Mouse (Mus musculus): Measurements from ENCODE around the gene Actr8. TPM values are rescaled to one million over a fixed set of nuclear protein-coding genes. Genes with fewer than 3 reads are reported as not detected.

Gene Actr8
- total and polyA plus RNA-seq, 3 experiments, result 14.5 to 39.9 (median 36.8) TPM

DNA sequence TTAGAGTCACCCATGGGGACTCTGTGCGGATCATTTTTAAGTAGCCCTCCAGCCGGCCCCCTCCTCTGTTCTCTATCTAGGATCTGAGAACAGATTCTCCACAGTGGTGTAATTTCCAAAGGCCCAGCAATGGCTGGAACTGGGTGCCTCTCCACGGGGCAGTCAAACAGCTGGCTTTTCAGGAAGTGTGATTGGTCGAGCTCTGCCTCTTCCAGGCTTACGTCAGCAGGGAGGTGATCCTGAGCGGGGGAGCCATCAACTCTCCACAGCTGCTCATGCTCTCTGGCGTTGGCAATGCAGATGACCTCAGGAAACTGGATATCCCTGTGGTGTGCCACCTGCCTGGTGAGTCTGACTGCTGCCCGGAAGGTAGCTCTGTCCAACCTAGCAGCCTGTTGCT lies 55.3 kb downstream of the Actr8 start:
- DNase-seq, result no peak
- WGBS, result 64% methylated on average over 8 of the region's 8 CpGs
- Histone ChIP-seq H3K4me1 (ENCODE audit: control insufficient read depth, insufficient read depth, low read length) (no peaks in the 10 kb centered on the region), H3K79me2 (replicated peaks; ENCODE audit: control insufficient read depth, insufficient read depth, low read length) (no peaks in the 10 kb centered on the region), H3K27ac (no peak overlapping the region), H3K4me3 (no peak overlapping the region), H3K36me3 (ENCODE audit: control insufficient read depth, insufficient read depth, low read length) (no peaks in the 10 kb centered on the region), H3K27me3 (ENCODE audit: control insufficient read depth, insufficient read depth, low read length) (no peaks in the 10 kb centered on the region), H3K9ac (ENCODE audit: low read depth, low read length) (no peak overlapping the region)
- no peak for TF ChIP-seq CTCF (IDR thresholded peaks at IDR 0.05)
- TF ChIP-seq EP300 (IDR thresholded peaks at IDR 0.05; ENCODE audit: insufficient read depth, low read depth, low read length), result no peak
- no peak for TF ChIP-seq POLR2A (IDR thresholded peaks at IDR 0.05; ENCODE audit: insufficient read depth, low read depth, low read length)
- intact Hi-C loops (cut with DNase I), result no loop called here

DNA sequence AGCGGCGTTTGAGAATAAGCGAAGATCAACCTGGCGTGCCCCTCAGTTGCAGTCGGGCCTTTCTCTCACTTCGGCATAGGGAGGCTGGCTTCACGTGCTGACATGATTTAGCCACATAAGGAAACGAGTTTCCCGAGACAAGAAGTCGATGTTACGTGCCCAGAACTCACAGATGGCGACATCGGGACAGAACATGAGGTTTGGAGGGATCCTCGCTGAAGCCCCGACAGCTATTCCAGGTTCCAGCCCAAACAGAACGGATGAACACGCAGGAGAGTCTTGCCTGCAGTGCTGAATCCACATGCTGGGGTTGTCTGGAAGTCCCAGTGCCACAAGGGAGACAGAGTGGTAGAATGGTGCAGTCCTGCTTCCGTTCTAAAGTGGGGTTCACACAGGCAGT lies 60.3 kb downstream of the Actr8 start:
- no peak for DNase-seq
- TF ChIP-seq POLR2A (IDR thresholded peaks at IDR 0.05; ENCODE audit: insufficient read depth, low read depth, low read length) (no peak), CTCF (IDR thresholded peaks at IDR 0.05) (no peak), EP300 (IDR thresholded peaks at IDR 0.05; ENCODE audit: insufficient read depth, low read depth, low read length) (no peak)
- intact Hi-C loops (cut with DNase I), result no loop called here
- H3K27ac ChIP-seq, result no peak overlapping the region
- 89% methylated on average over 18 of the region's 18 CpGs for WGBS
- H3K27me3 ChIP-seq (ENCODE audit: control insufficient read depth, insufficient read depth, low read length), result no peaks in the 10 kb centered on the region
- H3K4me1 ChIP-seq (ENCODE audit: control insufficient read depth, insufficient read depth, low read length), result no peaks in the 10 kb centered on the region
- H3K4me3 ChIP-seq, result no peak overlapping the region
- no peaks in the 10 kb centered on the region for H3K36me3 ChIP-seq (ENCODE audit: control insufficient read depth, insufficient read depth, low read length)
- no peaks in the 10 kb centered on the region for H3K79me2 ChIP-seq (replicated peaks; ENCODE audit: control insufficient read depth, insufficient read depth, low read length)
- H3K9ac ChIP-seq (ENCODE audit: low read depth, low read length), result no peak overlapping the region

DNA sequence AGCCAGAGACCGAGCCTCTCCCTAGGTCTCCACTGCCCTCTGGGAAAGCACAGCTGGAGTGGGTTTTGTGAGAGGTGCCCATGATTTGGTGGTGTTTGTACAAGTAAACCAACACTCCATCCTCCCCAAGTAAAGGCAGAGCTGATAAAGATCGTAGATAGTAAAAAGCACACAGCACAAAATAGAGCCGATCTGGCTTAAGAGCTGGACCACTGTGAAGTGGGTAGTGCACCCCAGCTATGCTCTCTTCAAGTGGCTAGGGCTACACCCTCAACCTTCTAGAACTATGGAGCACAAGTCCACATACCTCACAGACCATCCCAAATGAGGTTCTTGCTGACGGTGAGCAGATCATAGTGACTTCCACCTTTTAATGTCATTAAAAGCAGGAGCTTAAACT lies 61.3 kb downstream of the Actr8 start:
- H3K9ac ChIP-seq (ENCODE audit: low read depth, low read length), result no peak overlapping the region
- no peak for DNase-seq
- intact Hi-C loops (cut with DNase I), result no loop called here
- no peak overlapping the region for H3K4me3 ChIP-seq
- H3K79me2 ChIP-seq (replicated peaks; ENCODE audit: control insufficient read depth, insufficient read depth, low read length), result no peaks in the 10 kb centered on the region
- 81% methylated on average over 4 of the region's 4 CpGs for WGBS
- no peaks in the 10 kb centered on the region for H3K27me3 ChIP-seq (ENCODE audit: control insufficient read depth, insufficient read depth, low read length)
- H3K36me3 ChIP-seq (ENCODE audit: control insufficient read depth, insufficient read depth, low read length), result no peaks in the 10 kb centered on the region
- TF ChIP-seq POLR2A (IDR thresholded peaks at IDR 0.05; ENCODE audit: insufficient read depth, low read depth, low read length) (no peak), CTCF (IDR thresholded peaks at IDR 0.05) (no peak), EP300 (IDR thresholded peaks at IDR 0.05; ENCODE audit: insufficient read depth, low read depth, low read length) (no peak)
- H3K4me1 ChIP-seq (ENCODE audit: control insufficient read depth, insufficient read depth, low read length), result peaks cover 2% of the 10 kb centered on the region; the same call in 1 of the 2 replicates
- H3K27ac ChIP-seq, result no peak overlapping the region

DNA sequence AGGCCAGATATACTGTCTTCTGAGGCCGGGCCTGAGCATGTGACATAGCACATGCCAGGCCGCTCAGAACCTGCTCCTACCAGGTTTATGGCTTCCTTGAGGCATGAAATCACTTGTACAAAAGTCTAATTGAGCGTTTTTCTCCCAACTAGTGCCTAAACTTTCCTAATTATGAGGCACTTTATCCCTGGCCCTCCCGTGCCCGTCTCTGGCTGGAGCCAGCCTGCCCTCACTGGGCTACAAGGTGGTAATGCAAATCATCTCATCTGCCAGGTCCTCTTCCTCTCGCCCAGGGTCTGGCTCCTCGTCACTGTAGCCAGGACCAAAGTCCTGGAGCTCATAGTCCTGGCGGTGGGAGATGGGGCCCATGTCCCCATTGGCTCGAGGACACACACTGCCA lies 63.7 kb downstream of the Actr8 start:
- H3K79me2 ChIP-seq (replicated peaks; ENCODE audit: control insufficient read depth, insufficient read depth, low read length), result no peaks in the 10 kb centered on the region

DNA sequence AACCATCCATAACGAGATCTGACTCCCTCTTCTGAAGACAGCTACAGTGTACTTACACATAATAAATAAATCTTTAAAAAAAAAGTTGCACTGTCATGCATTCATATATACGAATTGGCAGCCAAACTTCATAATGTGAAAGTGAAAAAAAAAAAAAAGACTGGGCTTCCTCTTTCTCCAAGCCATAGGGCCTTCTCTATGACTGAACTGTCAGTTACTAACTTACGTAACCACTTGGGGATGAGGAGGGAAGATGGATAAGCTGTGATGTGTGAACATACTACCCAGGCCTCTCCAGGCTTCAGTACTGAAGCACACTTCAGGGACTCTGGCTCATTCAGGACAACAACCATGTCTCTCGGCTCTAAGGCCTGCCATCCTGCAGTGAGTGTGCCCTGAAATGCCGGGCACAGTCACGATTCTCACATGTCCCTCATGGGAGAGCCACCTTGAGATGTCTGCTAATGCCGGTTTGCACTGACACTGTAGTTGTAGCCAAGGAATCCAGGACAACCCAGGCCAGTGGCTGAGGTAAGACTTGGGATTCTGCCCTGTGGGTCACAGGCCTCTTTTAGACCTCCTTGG lies 65.3 kb downstream of the Actr8 start:
- peak; percentile 26 to 53 for DNase-seq
- no peaks in the 10 kb centered on the region for H3K36me3 ChIP-seq (ENCODE audit: control insufficient read depth, insufficient read depth, low read length)
- no peak for TF ChIP-seq EP300 (IDR thresholded peaks at IDR 0.05; ENCODE audit: insufficient read depth, low read depth, low read length)
- no peak overlapping the region for H3K4me3 ChIP-seq
- 73% methylated on average over 7 of the region's 7 CpGs for WGBS
- H3K4me1 ChIP-seq (ENCODE audit: control insufficient read depth, insufficient read depth, low read length), result peaks cover 2% of the 10 kb centered on the region
- H3K27me3 ChIP-seq (ENCODE audit: control insufficient read depth, insufficient read depth, low read length), result no peaks in the 10 kb centered on the region
- no peak overlapping the region for H3K27ac ChIP-seq
- H3K79me2 ChIP-seq (replicated peaks; ENCODE audit: control insufficient read depth, insufficient read depth, low read length), result no peaks in the 10 kb centered on the region
- no peak overlapping the region for H3K9ac ChIP-seq (ENCODE audit: low read depth, low read length)
- intact Hi-C loops (cut with DNase I), result no loop called here

More for the DNA sequence above, 63.7 kb downstream of the Actr8 start:
- no peaks in the 10 kb centered on the region for H3K27me3 ChIP-seq (ENCODE audit: control insufficient read depth, insufficient read depth, low read length)
- H3K4me1 ChIP-seq (ENCODE audit: control insufficient read depth, insufficient read depth, low read length), result peaks cover 2% of the 10 kb centered on the region
- DNase-seq, result no peak
- intact Hi-C loops (cut with DNase I), result no loop called here
- no peaks in the 10 kb centered on the region for H3K36me3 ChIP-seq (ENCODE audit: control insufficient read depth, insufficient read depth, low read length)
- no peak overlapping the region for H3K27ac ChIP-seq
- H3K4me3 ChIP-seq, result no peak overlapping the region
- TF ChIP-seq POLR2A (IDR thresholded peaks at IDR 0.05; ENCODE audit: insufficient read depth, low read depth, low read length), result no peak
- TF ChIP-seq CTCF (IDR thresholded peaks at IDR 0.05), result no peak
- TF ChIP-seq EP300 (IDR thresholded peaks at IDR 0.05; ENCODE audit: insufficient read depth, low read depth, low read length), result no peak
- no peak overlapping the region for H3K9ac ChIP-seq (ENCODE audit: low read depth, low read length)
- WGBS, result 89% methylated on average over 9 of the region's 9 CpGs

DNA sequence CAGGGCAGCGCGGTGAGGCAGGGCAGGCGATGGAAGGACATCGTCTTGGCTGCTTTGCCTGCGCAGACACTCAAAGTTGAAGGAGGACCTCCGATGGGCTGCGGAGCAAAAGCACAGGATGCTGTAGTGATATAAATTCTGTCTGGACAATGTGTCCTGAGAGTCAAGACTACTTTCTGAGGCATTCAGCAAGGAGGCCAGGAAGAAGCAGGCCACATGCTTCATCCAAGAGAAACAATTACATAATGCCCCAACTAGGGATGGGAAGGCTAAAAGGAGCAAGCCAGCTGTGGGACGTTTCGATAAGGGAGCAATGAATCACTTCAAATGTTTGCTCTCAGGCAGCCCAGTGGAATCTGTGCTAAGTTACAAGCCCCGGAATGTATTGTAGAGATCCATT lies 67.1 kb downstream of the Actr8 start:
- peaks cover 2% of the 10 kb centered on the region for H3K4me1 ChIP-seq (ENCODE audit: control insufficient read depth, insufficient read depth, low read length)
- no peaks in the 10 kb centered on the region for H3K79me2 ChIP-seq (replicated peaks; ENCODE audit: control insufficient read depth, insufficient read depth, low read length)
- WGBS, result 44% methylated on average over 10 of the region's 10 CpGs
- H3K27ac ChIP-seq, result peak overlapping the region; percentile 36
- no peak for TF ChIP-seq CTCF (IDR thresholded peaks at IDR 0.05)
- no peak for TF ChIP-seq POLR2A (IDR thresholded peaks at IDR 0.05; ENCODE audit: insufficient read depth, low read depth, low read length)
- no peak for TF ChIP-seq EP300 (IDR thresholded peaks at IDR 0.05; ENCODE audit: insufficient read depth, low read depth, low read length)
- DNase-seq, result peak; percentile 31 to 57
- H3K9ac ChIP-seq (ENCODE audit: low read depth, low read length), result no peak overlapping the region
- H3K4me3 ChIP-seq, result no peak overlapping the region
- H3K27me3 ChIP-seq (ENCODE audit: control insufficient read depth, insufficient read depth, low read length), result no peaks in the 10 kb centered on the region
- H3K36me3 ChIP-seq (ENCODE audit: control insufficient read depth, insufficient read depth, low read length), result no peaks in the 10 kb centered on the region
- intact Hi-C loops (cut with DNase I), result loop anchor here (2.0 kb wide), 1 partner anchor 34 kb away; no protein-coding TSS in a partner anchor

All from heart, adult 2 months (tissue).